Mouse (Mus musculus): ENCODE measurements at regions not wholly inside any gene's neighbourhood (a gene's known extent, or its start where the extent isn't known, plus 50 kb on each side); places are given as distances from the start of the nearest gene placed in this dataset.

DNA sequence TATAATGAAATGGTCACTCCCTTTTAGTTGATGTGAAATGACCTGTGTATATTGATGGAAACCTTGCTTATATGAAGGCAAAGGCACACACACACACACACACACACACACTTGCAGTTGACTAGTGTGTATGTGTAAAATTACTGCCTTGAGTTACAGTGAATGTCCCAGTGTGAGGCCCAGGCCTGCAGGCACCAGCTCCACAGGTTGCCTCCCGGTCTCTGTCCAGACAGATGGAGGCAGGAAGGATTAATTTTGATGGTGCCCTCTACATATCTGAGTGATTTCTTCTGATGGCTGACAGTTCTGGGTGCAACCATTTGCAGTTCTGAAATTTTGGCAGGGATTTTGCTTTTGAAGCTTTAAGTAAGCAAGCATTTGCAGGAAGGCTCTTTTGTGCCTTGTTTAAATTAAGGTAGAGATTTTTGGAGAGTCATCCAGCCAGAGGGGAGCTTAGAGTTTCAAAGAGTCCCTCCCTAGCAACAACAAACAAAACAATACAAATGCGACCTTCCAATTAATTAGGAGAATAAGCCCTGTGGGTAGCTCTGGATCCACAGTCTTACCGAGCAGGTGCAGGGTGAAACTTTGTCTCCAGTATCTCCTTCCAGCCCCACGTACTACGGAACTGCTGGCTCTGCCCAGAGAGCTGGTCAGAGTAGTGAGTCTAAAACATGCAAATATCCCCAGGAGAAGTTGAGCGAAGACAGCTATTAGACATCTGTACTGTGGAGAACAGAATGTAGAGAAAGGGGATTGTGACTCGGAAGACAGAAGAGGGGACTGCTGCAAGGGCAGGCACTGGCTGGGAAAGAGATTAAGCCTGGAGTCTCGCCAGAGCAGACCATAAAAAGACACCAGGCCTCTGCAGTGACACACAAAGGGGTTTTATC lies 87.5 kb upstream of the Tut7 start:
- no peak overlapping the region for H3K9ac ChIP-seq (ENCODE audit: low read length)
- peaks cover 7% of the 10 kb centered on the region; the same call in 1 of the 2 replicates for H3K4me1 ChIP-seq (ENCODE audit: control insufficient read depth, insufficient read depth, low read length)
- H3K27me3 ChIP-seq (ENCODE audit: control insufficient read depth, insufficient read depth, low read length): no peaks in the 10 kb centered on the region
- H3K36me3 ChIP-seq (ENCODE audit: control insufficient read depth, insufficient read depth, low read length): no peaks in the 10 kb centered on the region
- H3K9me3 ChIP-seq (ENCODE audit: control insufficient read depth, low read length): no peaks in the 10 kb centered on the region
- 34% methylated on average over 8 of the region's 8 CpGs for WGBS
- no peak overlapping the region for H3K4me3 ChIP-seq (ENCODE audit: low read depth, low read length)
- H3K27ac ChIP-seq (ENCODE audit: low read depth, low read length): 0 out of 2 replicates have a peak overlapping the region, but pooled peaks have one; percentile 39
- DNase-seq (ENCODE audit: low spot score): no peak
- ATAC-seq (ENCODE audit: insufficient read depth, low FRiP score, low TSS enrichment): 0 out of 2 replicates have a peak, but pooled peaks have one; percentile 48
- no peak overlapping the region for H3K4me2 ChIP-seq (ENCODE audit: low read depth)

DNA sequence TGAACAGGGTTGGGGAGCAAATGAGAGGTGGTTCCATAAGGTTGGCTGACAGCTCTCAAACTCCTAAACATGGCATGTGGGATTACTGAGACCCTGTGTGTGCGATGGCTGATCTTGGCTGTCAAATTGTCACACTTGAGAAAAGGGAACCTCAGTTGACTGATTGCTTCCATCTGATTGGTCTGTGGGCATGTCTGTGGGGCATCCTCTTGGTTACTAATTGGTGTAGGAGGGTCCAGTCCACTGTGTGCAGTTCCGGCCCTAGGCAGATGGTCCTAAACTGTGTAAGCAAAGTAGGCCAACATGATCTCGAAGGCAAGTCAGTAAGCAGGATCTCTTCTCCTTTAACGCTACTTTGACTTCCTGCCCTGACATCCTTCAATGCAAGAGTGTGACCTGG lies 86.5 kb upstream of the Tut7 start:
- WGBS: 79% methylated on average over 4 of the region's 4 CpGs
- DNase-seq (ENCODE audit: low spot score) (no peak), ATAC-seq (ENCODE audit: insufficient read depth, low FRiP score, low TSS enrichment) (no peak)
- Histone ChIP-seq H3K9ac (ENCODE audit: low read length) (no peak overlapping the region), H3K36me3 (ENCODE audit: control insufficient read depth, insufficient read depth, low read length) (no peaks in the 10 kb centered on the region), H3K4me1 (ENCODE audit: control insufficient read depth, insufficient read depth, low read length) (peaks cover 7% of the 10 kb centered on the region; the same call in 1 of the 2 replicates), H3K4me3 (ENCODE audit: low read depth, low read length) (no peak overlapping the region), H3K27ac (ENCODE audit: low read depth, low read length) (no peak overlapping the region), H3K27me3 (ENCODE audit: control insufficient read depth, insufficient read depth, low read length) (no peaks in the 10 kb centered on the region), H3K9me3 (ENCODE audit: control insufficient read depth, low read length) (no peaks in the 10 kb centered on the region), H3K4me2 (ENCODE audit: low read depth) (no peak overlapping the region)

DNA sequence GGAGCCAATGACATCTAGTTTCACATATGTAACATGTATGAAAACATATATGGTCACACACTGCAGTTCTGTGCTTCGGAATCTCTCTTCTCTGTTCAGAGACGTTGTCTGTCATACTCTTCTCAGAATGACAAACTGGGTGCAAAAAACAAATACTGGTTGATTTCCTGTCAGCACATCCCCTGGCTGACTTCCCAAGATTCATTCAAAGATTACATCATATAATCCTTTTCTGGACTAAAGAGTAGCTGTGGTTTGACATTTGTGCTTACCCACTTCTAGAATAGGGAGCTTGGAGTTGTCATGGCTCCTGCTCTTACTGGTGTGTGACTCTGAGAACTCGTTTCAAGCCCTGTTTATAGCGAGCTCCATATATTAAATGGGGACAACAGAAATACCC lies 85.8 kb upstream of the Tut7 start:
- H3K9me3 ChIP-seq (ENCODE audit: control insufficient read depth, low read length): no peaks in the 10 kb centered on the region
- H3K4me2 ChIP-seq (ENCODE audit: low read depth): no peak overlapping the region
- H3K27ac ChIP-seq (ENCODE audit: low read depth, low read length): no peak overlapping the region
- no peak overlapping the region for H3K9ac ChIP-seq (ENCODE audit: low read length)
- peaks cover 7% of the 10 kb centered on the region; the same call in 1 of the 2 replicates for H3K4me1 ChIP-seq (ENCODE audit: control insufficient read depth, insufficient read depth, low read length)
- WGBS: 91% methylated on average over 4 of the region's 4 CpGs
- DNase-seq (ENCODE audit: low spot score) (no peak), ATAC-seq (ENCODE audit: insufficient read depth, low FRiP score, low TSS enrichment) (no peak)
- H3K36me3 ChIP-seq (ENCODE audit: control insufficient read depth, insufficient read depth, low read length): no peaks in the 10 kb centered on the region
- H3K27me3 ChIP-seq (ENCODE audit: control insufficient read depth, insufficient read depth, low read length): no peaks in the 10 kb centered on the region
- no peak overlapping the region for H3K4me3 ChIP-seq (ENCODE audit: low read depth, low read length)

DNA sequence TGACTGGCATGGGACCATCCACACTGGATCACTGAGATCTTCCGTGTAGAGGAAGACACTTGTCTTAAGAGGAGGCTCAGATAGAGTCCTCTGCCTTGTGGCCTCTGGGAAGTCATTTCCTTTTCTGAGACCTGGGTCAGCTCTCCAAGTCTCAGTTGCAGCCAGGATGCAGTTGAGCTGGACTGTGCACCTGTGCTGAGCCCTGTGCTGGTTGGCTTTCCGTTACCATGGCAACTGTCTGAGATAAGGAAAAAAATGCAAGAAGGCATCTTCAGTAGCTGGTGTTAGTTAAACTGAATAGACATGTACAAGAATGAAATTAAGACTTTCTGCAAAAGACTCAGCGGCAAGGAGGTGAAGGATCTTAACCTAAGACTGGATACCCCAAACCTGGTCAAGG lies 82.5 kb upstream of the Tut7 start:
- H3K4me3 ChIP-seq (ENCODE audit: low read depth, low read length): no peak overlapping the region
- DNase-seq (ENCODE audit: low spot score) (no peak), ATAC-seq (ENCODE audit: insufficient read depth, low FRiP score, low TSS enrichment) (no peak)
- H3K9me3 ChIP-seq (ENCODE audit: control insufficient read depth, low read length): no peaks in the 10 kb centered on the region
- H3K27me3 ChIP-seq (ENCODE audit: control insufficient read depth, insufficient read depth, low read length): no peaks in the 10 kb centered on the region
- no peak overlapping the region for H3K9ac ChIP-seq (ENCODE audit: low read length)
- no peaks in the 10 kb centered on the region for H3K36me3 ChIP-seq (ENCODE audit: control insufficient read depth, insufficient read depth, low read length)
- H3K4me1 ChIP-seq (ENCODE audit: control insufficient read depth, insufficient read depth, low read length): no peaks in the 10 kb centered on the region; the same call in 1 of the 2 replicates
- no peak overlapping the region for H3K4me2 ChIP-seq (ENCODE audit: low read depth)
- WGBS: 81% methylated on average over 3 of the region's 3 CpGs
- H3K27ac ChIP-seq (ENCODE audit: low read depth, low read length): no peak overlapping the region

DNA sequence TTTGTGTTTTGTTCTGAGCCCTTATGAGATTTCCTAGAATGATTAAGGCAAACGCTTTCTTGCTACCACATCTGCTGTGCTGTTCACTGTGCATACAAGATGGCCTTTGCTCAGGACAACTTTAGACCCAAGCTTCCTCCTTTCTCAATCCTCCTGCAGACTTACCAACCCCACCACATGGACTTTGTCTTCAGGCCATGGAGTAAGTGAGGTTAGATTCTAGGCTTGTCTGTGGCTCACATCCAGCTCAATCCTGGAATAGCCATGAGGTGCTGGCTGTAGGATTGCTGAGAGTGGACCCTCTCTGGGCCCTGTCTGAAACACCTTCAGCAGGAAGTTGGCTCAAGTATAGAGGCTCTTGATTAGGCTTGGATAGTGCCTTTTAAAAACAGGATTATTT lies 81.5 kb upstream of the Tut7 start:
- H3K9ac ChIP-seq (ENCODE audit: low read length): no peak overlapping the region
- H3K27ac ChIP-seq (ENCODE audit: low read depth, low read length): no peak overlapping the region
- no peaks in the 10 kb centered on the region for H3K4me1 ChIP-seq (ENCODE audit: control insufficient read depth, insufficient read depth, low read length)
- no peak for ATAC-seq (ENCODE audit: insufficient read depth, low FRiP score, low TSS enrichment)
- 92% methylated on average over 1 of the region's 1 CpGs for WGBS
- no peaks in the 10 kb centered on the region for H3K9me3 ChIP-seq (ENCODE audit: control insufficient read depth, low read length)
- H3K27me3 ChIP-seq (ENCODE audit: control insufficient read depth, insufficient read depth, low read length): no peaks in the 10 kb centered on the region
- no peak for DNase-seq (ENCODE audit: low spot score)
- H3K4me2 ChIP-seq (ENCODE audit: low read depth): no peak overlapping the region
- H3K36me3 ChIP-seq (ENCODE audit: control insufficient read depth, insufficient read depth, low read length): no peaks in the 10 kb centered on the region
- no peak overlapping the region for H3K4me3 ChIP-seq (ENCODE audit: low read depth, low read length)

DNA sequence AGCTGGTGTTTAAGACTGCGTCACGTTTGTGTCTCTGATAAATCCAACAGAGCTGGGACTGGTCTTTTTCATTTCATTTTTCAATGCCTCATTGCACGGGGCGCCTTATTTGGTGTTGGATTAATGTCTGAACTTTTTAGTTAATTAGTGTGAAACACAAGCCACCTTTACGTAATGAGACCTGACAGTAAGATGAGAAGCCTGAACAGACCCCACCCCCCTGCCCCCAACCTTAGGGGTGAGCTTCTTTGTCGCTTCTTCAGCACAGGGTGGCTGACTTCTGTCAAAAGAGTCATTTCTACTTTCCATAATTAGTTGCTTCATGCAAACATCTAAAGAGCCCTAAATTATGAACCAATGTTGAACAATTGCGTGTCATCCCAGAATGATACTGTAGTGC lies 76.6 kb upstream of the Tut7 start:
- H3K4me3 ChIP-seq (ENCODE audit: low read depth, low read length): no peak overlapping the region
- no peak for DNase-seq (ENCODE audit: low spot score)
- ATAC-seq (ENCODE audit: insufficient read depth, low FRiP score, low TSS enrichment): no peak
- no peaks in the 10 kb centered on the region for H3K4me1 ChIP-seq (ENCODE audit: control insufficient read depth, insufficient read depth, low read length)
- no peak overlapping the region for H3K4me2 ChIP-seq (ENCODE audit: low read depth)
- no peak overlapping the region for H3K27ac ChIP-seq (ENCODE audit: low read depth, low read length)
- no peaks in the 10 kb centered on the region for H3K27me3 ChIP-seq (ENCODE audit: control insufficient read depth, insufficient read depth, low read length)
- no peaks in the 10 kb centered on the region for H3K9me3 ChIP-seq (ENCODE audit: control insufficient read depth, low read length)
- no peaks in the 10 kb centered on the region for H3K36me3 ChIP-seq (ENCODE audit: control insufficient read depth, insufficient read depth, low read length)
- WGBS: 85% methylated on average over 7 of the region's 7 CpGs
- H3K9ac ChIP-seq (ENCODE audit: low read length): no peak overlapping the region

DNA sequence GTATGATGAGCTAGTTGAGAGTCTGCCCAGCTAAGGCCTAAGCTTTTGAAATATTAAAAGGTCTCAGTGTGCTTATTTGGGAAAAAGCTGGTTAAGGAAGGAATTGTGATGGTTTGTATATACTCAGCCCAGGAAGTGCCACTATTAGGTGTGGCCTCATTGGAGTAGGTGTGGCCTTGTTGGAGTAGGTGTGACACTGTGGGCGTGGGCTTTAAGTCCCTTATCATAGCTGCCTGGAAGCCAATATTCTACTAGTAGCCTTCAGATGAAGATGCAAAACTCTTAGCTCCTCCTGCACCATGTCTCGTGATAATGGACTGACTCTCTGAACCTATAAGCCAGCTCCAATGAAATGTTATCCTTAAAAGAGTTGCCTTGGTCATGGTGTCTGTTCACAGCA lies 72.8 kb upstream of the Tut7 start:
- Histone ChIP-seq H3K4me1 (ENCODE audit: control insufficient read depth, insufficient read depth, low read length) (peaks cover 12% of the 10 kb centered on the region), H3K36me3 (ENCODE audit: control insufficient read depth, insufficient read depth, low read length) (no peaks in the 10 kb centered on the region), H3K9me3 (ENCODE audit: control insufficient read depth, low read length) (no peaks in the 10 kb centered on the region), H3K4me2 (ENCODE audit: low read depth) (no peak overlapping the region), H3K27me3 (ENCODE audit: control insufficient read depth, insufficient read depth, low read length) (no peaks in the 10 kb centered on the region), H3K27ac (ENCODE audit: low read depth, low read length) (no peak overlapping the region), H3K4me3 (ENCODE audit: low read depth, low read length) (no peak overlapping the region), H3K9ac (ENCODE audit: low read length) (no peak overlapping the region)
- WGBS: 91% methylated on average over 2 of the region's 2 CpGs
- no peak for DNase-seq (ENCODE audit: low spot score)
- ATAC-seq (ENCODE audit: insufficient read depth, low FRiP score, low TSS enrichment): no peak

DNA sequence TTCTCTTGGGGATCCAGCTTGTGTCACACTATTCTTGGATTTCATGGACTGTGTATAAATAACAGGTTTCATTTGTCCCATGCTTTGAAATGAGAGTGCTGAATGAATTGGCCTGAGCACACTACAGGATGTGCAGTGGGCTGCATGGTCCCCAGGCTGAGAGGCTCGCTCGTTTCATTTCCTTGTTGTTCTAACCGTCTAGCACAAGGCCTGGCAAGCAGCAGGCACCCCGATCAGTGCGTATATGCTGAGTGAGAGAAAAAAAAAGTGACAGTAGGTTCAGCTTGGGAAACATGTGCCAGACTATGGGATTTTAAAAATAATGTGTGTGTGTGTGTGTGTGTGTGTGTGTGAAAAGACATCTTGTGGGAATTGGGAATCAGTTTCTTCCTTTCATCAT lies 71.1 kb upstream of the Tut7 start:
- H3K4me3 ChIP-seq (ENCODE audit: low read depth, low read length): no peak overlapping the region
- H3K27ac ChIP-seq (ENCODE audit: low read depth, low read length): no peak overlapping the region
- peaks cover 15% of the 10 kb centered on the region for H3K4me1 ChIP-seq (ENCODE audit: control insufficient read depth, insufficient read depth, low read length)
- H3K36me3 ChIP-seq (ENCODE audit: control insufficient read depth, insufficient read depth, low read length): no peaks in the 10 kb centered on the region
- ATAC-seq (ENCODE audit: insufficient read depth, low FRiP score, low TSS enrichment): no peak
- 53% methylated on average over 5 of the region's 5 CpGs for whole genome bisulfite sequencing
- no peaks in the 10 kb centered on the region for H3K9me3 ChIP-seq (ENCODE audit: control insufficient read depth, low read length)
- no peaks in the 10 kb centered on the region for H3K27me3 ChIP-seq (ENCODE audit: control insufficient read depth, insufficient read depth, low read length)
- no peak for DNase-seq (ENCODE audit: low spot score)
- no peak overlapping the region for H3K4me2 ChIP-seq (ENCODE audit: low read depth)
- no peak overlapping the region for H3K9ac ChIP-seq (ENCODE audit: low read length)

DNA sequence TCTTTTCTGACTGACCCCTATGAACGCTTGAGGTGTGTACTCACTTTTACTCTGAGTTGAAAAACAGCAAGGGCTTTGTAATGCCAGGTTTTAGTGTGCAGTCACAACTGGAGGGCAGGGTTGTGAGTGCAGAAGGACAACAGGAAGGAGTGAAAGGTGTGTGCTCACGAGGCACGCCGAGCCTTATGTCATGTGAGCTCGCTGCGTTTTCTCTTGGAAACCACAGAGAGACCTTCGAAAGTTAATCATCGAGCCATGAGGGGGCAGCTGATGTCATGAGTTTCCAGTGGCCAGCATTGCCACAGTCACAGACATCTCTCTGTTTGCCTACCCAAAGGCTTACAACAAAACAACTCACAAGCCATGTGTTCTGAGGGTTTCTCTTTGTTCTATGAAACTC lies 70.0 kb upstream of the Tut7 start:
- Histone ChIP-seq H3K4me3 (ENCODE audit: low read depth, low read length) (no peak overlapping the region), H3K4me2 (ENCODE audit: low read depth) (no peak overlapping the region), H3K27ac (ENCODE audit: low read depth, low read length) (no peak overlapping the region), H3K27me3 (ENCODE audit: control insufficient read depth, insufficient read depth, low read length) (no peaks in the 10 kb centered on the region), H3K9ac (ENCODE audit: low read length) (no peak overlapping the region), H3K9me3 (ENCODE audit: control insufficient read depth, low read length) (no peaks in the 10 kb centered on the region), H3K4me1 (ENCODE audit: control insufficient read depth, insufficient read depth, low read length) (peaks cover 15% of the 10 kb centered on the region), H3K36me3 (ENCODE audit: control insufficient read depth, insufficient read depth, low read length) (no peaks in the 10 kb centered on the region)
- DNase-seq (ENCODE audit: low spot score) (no peak), ATAC-seq (ENCODE audit: insufficient read depth, low FRiP score, low TSS enrichment) (no peak; the same call in 1 of the 2 replicates)
- WGBS: 51% methylated on average over 8 of the region's 8 CpGs
